Mouse (Mus musculus) MEL-GATA-1-ER (cell line): ENCODE measurements around the gene Tbx5.

ENCODE experiments used
- DNase-seq: peaks from one replicate; pipeline ENCODE4 v3.0.0-alpha.2; 2012; ENCODE audit warnings: low read depth; ENCODE audit errors: extremely low read depth

Tbx5 gene

GRCm38 (mm10) chr5:119842701-119843393, 10.4 kb downstream of the Tbx5 start:
- DNase-seq, result no peak

- DNase-seq, result no peak
Measured at GRCm38 (mm10) chr5:119843394-119843777, 10.9 kb downstream of the Tbx5 start.

- DNase-seq, result no peak
Measured at GRCm38 (mm10) chr5:119844366-119844765, 11.9 kb downstream of the Tbx5 start.

- no peak for DNase-seq
Measured at GRCm38 (mm10) chr5:119844994-119845393, 12.5 kb downstream of the Tbx5 start.

GRCm38 (mm10) chr5:119857052-119857451, 24.6 kb downstream of the Tbx5 start:
- DNase-seq, result no peak

- DNase-seq, result no peak
Measured at GRCm38 (mm10) chr5:119861301-119861700, 28.8 kb downstream of the Tbx5 start.

GRCm38 (mm10) chr5:119862431-119862830, 30.0 kb downstream of the Tbx5 start:
- DNase-seq, result no peak

GRCm38 (mm10) chr5:119866277-119867235, 34.1 kb downstream of the Tbx5 start:
- DNase-seq, result no peak

GRCm38 (mm10) chr5:119867986-119868385, 35.5 kb downstream of the Tbx5 start:
- DNase-seq, result no peak

GRCm38 (mm10) chr5:119875421-119875820, 43.0 kb downstream of the Tbx5 start:
- DNase-seq, result no peak

- DNase-seq, result no peak
Measured at GRCm38 (mm10) chr5:119877185-119877584, 44.7 kb downstream of the Tbx5 start.

GRCm38 (mm10) chr5:119885595-119885994, 53.1 kb downstream of the Tbx5 start:
- DNase-seq, result no peak

- DNase-seq, result no peak
Measured at GRCm38 (mm10) chr5:119887381-119887780, 54.9 kb downstream of the Tbx5 start.

GRCm38 (mm10) chr5:119891960-119892359, 59.5 kb downstream of the Tbx5 start:
- no peak for DNase-seq

GRCm38 (mm10) chr5:119893060-119893459, 60.6 kb downstream of the Tbx5 start:
- DNase-seq, result no peak

GRCm38 (mm10) chr5:119896605-119897004, 64.1 kb downstream of the Tbx5 start:
- no peak for DNase-seq

GRCm38 (mm10) chr5:119916551-119917171, 84.2 kb downstream of the Tbx5 start:
- DNase-seq, result no peak

- peak; percentile 2 for DNase-seq
Measured at GRCm38 (mm10) chr5:119918381-119918780, 85.9 kb downstream of the Tbx5 start.

GRCm38 (mm10) chr5:119920941-119921340, 88.5 kb downstream of the Tbx5 start:
- no peak for DNase-seq

- DNase-seq, result no peak
Measured at GRCm38 (mm10) chr5:119922229-119922628, 89.8 kb downstream of the Tbx5 start.
